Mouse (Mus musculus): ENCODE results near the gene Ccdc3.
"Not testable (repeated sequence)": the region's sequence is repeated elsewhere in the genome, so short reads cannot be mapped to it uniquely, and the experiment has no call there.

Ccdc3 gene

GRCm38 (mm10) chr2:5219206-5219605 lies 81.6 kb downstream of the Ccdc3 start:
- DNase-seq, result peak; percentile 55

DNA sequence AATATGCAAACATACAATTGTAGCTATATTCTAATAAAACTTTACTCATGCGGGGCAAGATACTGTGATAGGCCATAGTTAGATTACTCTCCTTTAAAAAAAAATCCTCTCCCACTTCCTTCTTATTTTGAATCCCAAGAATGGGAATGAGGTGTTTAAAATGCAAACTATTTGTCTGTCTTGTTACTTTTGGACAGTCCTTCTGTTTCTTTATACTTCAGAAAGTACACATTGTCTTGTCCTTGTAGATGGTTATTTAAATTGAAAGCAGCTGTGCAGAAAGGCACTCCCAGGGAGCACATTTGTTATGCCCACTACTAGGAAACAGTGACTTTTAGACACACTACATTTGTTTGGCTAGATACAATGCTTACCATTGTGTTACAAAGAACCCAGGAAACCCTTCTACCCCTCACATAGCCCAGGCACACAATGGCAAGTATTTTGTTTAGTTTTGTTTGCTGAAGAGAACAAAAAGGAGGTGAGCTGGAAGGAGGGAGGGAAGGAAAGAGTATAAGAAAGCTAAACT lies 82.3 kb downstream of the Ccdc3 start:
- DNase-seq, result no peak

GRCm38 (mm10) chr2:5222571-5222970 lies 85.0 kb downstream of the Ccdc3 start:
- DNase-seq, result no peak

DNA sequence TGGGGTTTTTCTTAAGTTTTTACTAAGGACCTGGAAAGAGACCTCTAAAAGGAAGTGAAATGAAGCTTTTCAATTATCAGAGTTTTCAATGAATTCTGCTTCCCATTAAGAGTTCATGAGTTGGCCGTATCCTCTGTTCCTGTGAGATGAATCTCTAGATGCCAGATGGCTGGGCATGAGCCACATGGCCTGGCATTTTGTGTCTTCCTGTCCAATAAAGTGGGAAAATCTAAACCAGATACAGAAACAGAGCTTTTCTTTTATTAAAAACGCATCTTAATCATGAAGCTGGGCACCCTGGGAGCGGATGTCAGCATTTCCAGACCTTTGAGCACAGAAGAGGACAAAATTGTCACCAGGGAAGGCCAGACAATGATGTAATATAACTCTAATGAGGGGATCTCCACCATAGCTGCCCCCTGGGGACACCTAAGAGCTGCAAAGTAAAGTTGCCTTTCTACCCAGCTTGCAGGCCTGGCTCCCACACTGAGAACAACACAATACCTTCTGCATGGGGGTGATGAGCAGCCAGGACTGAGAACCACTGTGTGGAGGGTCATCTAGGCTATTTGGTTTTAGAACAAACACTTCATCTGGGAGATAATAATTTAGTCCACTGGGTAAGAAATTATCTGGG lies 99.4 kb downstream of the Ccdc3 start:
- DNase-seq, result no peak

DNA sequence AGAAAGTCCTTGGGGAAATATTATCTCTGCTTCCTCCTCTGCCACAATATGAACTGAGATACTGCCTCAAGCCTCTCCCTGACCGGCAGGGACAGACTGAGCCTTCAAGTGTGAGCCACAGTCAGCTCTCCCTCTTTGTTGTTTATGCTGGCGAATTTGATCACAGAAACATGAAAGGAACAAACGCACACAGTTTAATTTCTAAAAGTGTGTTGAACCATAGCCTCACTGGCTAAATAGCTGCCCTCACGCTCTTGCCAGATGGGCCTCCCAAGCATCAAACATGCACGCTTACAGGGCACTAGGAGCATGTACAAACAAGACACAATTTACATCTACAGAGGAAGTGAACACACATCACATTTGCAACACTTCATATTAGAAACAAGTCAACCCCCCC lies 100.3 kb downstream of the Ccdc3 start:
- DNase-seq, result no peak

DNA sequence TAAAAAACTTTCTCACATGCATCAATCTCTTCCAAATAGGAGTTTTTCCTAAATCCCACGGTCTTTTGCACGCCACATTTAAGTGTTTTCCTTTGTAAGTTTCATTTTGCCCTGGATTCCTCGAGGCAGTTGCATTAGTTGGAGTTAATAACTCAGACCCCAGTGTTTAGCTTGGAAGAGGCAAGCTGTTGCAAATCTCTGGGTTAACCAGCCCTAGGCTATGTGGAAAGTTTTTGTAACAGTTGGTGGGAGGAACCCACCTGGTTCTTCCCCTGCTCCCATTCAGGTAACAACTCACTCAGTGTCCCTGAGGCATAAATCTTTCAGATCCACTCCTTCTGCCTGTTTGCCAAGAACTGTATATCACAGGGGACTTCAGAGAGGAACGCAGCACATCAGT lies 101.9 kb downstream of the Ccdc3 start:
- DNase-seq, result peak; percentile 7

- peak; percentile 52 for DNase-seq
Measured at GRCm38 (mm10) chr2:5241469-5241897, 103.9 kb downstream of the Ccdc3 start.

DNA sequence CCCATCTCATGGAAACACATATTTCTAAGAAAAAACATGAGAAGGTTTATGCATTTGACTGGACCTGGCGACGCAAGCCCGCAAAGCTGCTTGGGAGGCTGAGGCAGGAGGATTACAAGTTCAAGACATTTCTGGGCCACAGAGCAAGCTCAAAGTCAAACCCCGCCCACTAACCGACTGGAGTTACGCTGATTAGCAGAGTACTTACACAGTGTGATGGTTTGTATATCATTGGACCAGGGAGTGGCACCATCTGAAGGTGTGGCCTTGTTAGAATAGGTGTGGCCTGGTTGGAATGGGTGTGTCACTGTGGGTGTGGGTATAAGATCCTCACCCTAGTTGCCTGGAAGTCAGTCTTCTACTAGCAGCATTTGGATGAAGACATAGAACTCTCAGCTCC lies 111.6 kb downstream of the Ccdc3 start:
- not testable (repeated sequence) for DNase-seq

DNA sequence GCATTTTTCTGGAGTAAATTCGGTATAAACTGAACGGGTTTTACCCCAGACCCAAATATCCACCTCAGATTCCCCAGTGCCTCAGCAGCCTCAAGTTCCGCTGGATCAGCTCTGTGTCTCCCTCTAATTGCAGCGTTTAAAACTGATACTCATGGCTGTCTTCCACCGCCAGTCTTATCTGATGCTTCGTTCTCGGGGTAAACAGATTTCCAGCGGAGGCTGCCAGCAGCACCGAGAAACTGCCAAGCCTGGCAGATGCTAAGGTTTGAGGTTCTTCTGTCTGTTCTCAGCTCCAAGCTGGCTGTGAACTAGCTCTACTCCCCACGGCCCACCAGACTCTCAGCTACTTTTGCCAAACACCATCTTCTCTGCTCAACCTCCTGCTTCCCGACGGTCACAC lies 112.4 kb downstream of the Ccdc3 start:
- DNase-seq, result peak; percentile 16

DNA sequence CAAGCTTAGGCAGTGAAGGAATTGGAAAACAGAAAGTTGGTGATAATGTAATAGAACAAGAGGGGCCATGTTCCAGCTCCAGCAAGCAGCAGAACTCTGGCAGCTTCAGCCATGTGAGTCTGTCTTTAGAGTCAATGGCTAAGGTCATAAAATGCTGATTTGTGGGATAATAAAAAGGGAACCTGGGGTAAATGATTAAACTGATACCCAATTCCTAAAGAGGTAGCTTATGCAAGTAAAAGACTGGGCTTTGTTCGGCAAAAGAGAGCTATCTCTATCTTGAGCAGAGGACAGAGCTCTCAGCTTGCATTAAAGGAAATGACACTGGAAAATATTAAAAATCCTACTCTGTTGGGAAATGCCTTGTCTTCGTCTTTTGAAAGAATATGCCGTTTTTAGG lies 120.7 kb downstream of the Ccdc3 start:
- no peak for DNase-seq

GRCm38 (mm10) chr2:5262279-5262678 lies 124.7 kb downstream of the Ccdc3 start:
- DNase-seq, result no peak

GRCm38 (mm10) chr2:5267980-5268379 lies 130.4 kb downstream of the Ccdc3 start:
- no peak for DNase-seq

Measured in kidney, postnatal 14 days (tissue).